Mouse (Mus musculus): ENCODE measurements at regions not wholly inside any gene's neighbourhood (a gene's known extent, or its start where the extent isn't known, plus 50 kb on each side); places are given as distances from the start of the nearest gene placed in this dataset.

DNA sequence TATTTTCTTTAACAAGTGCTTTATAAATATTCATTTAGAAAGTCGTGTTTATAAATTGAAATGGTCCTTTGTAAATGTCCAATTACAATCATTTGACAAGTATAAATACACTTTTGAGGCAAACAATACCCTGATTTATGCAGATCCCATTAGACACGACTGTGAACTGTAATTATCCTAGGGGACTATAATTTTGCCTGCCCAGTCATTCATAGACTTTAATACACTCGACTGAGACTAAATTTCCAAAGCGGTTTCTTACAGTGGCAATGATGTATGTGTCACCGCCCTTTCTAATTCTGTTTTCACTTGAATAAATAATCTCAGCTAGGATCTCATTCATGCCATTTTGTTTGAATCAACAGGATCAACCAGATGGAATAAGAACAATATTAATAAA lies 952.7 kb downstream of the Pcdh18 start:
- no peak for DNase-seq
- 51% methylated on average over 5 of the region's 5 CpGs for WGBS
- Histone ChIP-seq H3K27me3 (replicated peaks; ENCODE audit: control insufficient read depth, insufficient read depth, low read length) (no peaks in the 10 kb centered on the region), H3K4me3 (ENCODE audit: insufficient read depth, low read depth, low read length) (no peak overlapping the region), H3K36me3 (ENCODE audit: control insufficient read depth, insufficient read depth, low read length) (no peaks in the 10 kb centered on the region), H3K4me1 (ENCODE audit: control insufficient read depth, insufficient read depth, low read length) (no peaks in the 10 kb centered on the region), H3K27ac (ENCODE audit: insufficient read depth, low read depth, low read length) (no peak overlapping the region)
- TF ChIP-seq POLR2A (IDR thresholded peaks at IDR 0.05; ENCODE audit: low read depth, low read length): no peak
- TF ChIP-seq CTCF (conservative IDR thresholded peaks at IDR 0.05; ENCODE audit: insufficient read depth, insufficient read length, low read depth, low read length): no peak

DNA sequence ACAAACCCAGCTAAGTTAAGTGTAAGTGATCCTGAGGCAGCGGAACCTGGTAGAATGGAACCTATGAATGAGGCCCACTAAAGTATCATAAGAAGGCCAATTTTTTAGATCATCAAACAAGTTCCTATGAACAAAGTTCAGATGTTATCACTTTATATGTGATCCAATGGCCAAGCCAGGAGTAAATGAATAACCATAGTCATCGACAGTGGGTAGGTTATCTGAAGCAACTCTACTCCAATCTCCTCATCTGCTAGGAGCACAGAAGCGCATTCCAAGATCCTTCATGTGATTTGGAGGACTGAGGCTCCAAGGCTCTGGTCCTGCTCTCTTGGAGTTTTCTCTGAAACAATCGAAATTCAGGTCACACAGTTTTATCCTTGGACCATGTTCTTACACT lies 985.4 kb downstream of the Pcdh18 start:
- no peak overlapping the region for H3K27ac ChIP-seq (ENCODE audit: insufficient read depth, low read depth, low read length)
- no peaks in the 10 kb centered on the region for H3K27me3 ChIP-seq (replicated peaks; ENCODE audit: control insufficient read depth, insufficient read depth, low read length)
- WGBS: 73% methylated on average over 4 of the region's 4 CpGs
- no peaks in the 10 kb centered on the region for H3K36me3 ChIP-seq (ENCODE audit: control insufficient read depth, insufficient read depth, low read length)
- DNase-seq: no peak
- H3K4me3 ChIP-seq (ENCODE audit: insufficient read depth, low read depth, low read length): no peak overlapping the region
- H3K4me1 ChIP-seq (ENCODE audit: control insufficient read depth, insufficient read depth, low read length): no peaks in the 10 kb centered on the region
- TF ChIP-seq CTCF (conservative IDR thresholded peaks at IDR 0.05; ENCODE audit: insufficient read depth, insufficient read length, low read depth, low read length) (no peak), POLR2A (IDR thresholded peaks at IDR 0.05; ENCODE audit: low read depth, low read length) (no peak)

Data from kidney, adult 2 months (tissue).